Mouse (Mus musculus): Measurements from ENCODE around the gene Gfra4. TPM values are rescaled to one million over a fixed set of nuclear protein-coding genes. Genes with fewer than 3 reads are reported as not detected.
"Not testable (repeated sequence)": the region's sequence is repeated elsewhere in the genome, so short reads cannot be mapped to it uniquely, and the experiment has no call there.

Gfra4 gene
- polyA plus RNA-seq, 3 experiments from 2014 or later: 0.38 TPM; not detected in 2

GRCm38 (mm10) chr2:131046025-131046424 lies 3.1 kb upstream of the Gfra4 start:
- ATAC-seq: no peak

GRCm38 (mm10) chr2:131044989-131045720 lies 2.3 kb upstream of the Gfra4 start:
- ATAC-seq: no peak

GRCm38 (mm10) chr2:131044354-131044852 lies 1.5 kb upstream of the Gfra4 start:
- ATAC-seq: no peak

DNA sequence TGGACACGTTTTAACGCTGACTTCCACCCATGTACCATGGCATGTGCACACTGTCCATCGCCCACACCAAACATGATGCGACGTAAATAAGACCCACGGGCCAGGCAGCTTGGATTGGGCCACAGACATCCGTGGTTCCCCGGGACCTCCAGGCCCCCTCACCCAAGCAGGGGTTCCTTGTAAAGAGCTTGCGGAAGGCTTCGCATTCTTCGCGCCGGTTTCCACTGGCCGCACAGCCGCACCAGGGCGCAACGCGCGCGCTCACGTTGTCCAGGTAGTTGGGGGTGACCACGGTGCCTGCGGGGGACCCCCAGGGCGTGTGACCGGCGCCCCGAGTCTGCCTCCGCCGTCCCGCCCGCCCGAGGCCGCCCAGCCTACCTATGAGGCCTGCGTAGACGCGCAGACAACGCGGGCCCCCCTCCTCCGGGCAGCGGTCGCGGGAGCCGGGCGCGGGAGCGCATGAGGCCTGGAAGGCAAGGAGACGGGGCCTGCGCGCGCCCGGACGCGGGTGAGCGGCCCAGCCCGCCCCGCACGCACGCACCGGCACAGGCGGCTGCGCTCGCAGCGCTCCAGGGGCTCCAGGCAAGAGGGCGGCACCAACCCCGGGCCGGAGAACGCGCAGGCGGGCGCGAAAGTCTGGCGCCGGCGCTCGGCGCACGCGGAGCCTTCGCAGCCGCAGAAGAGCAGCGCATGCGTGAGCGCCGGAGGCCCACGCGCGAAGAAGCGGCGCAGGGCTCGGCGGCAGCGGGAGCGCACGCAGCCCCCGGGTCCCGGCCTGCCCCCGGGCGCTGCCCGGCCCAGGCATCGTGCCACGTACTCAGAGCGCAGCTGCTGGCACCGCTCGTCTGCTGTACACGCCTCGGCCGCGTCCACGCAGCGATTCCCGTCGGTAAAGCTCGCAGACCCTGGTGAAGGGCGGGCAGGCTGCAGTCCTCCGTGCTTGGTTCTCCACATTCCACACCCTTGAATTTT lies 1.7 kb downstream of the Gfra4 start:
- ATAC-seq: no peak

GRCm38 (mm10) chr2:131038675-131039074 lies 4.2 kb downstream of the Gfra4 start:
- no peak for ATAC-seq

DNA sequence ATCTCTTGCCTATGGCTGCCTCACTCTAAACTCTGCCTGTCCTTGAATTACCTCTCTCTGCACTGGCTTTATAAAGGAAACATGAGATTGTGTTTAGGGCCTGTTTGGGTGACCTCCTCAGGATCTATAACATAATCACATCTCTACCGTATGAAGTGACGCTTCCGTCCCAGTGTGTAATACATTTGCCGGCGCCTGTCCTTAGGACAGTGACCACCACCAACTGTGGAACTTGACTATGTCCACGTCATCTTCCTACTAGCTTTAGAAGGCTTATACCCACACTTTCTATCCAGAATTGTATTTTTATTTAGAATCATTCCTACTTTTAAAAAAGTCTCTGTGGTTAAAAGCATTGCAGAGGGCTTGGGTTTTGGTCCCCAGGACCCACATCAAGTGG lies 4.7 kb downstream of the Gfra4 start:
- ATAC-seq: no peak

DNA sequence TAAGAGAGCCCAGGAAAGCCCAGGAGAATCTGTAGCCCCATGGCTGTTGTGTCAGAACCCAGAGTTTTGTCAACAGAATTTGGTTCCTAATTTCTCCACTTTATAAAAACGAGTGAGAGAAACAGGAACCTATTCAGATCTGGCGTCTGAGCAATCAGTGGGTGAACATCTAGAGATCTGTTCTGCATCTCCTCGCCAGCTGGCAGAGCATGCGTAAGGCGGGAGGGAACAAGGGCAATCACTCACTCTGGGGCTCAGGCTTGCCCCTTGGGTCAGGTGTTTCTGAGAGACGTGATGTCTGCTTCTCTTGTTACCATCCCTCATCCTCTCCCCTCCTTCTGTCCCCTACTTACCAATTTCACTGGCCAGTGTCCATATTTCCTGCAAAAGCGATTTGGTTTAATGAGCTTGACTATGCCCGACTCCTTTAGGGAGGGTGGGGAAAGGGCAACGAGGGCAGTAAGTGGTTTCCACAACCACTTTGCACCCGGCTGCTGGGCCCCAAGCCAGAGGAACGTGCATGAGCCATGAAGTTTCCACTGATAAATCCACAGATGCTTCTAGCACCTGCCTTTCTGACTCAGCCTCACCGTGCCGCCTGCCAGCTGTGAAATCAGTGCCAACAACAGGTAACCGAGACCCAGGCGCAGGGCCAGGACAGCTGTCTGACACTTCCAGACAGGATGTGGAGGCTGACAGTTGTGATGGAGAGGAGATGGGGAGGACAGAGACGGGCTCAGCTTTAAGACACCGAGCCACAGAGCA lies 5.5 kb downstream of the Gfra4 start:
- ATAC-seq: no peak

- no peak for ATAC-seq
Measured at GRCm38 (mm10) chr2:131036757-131037156, 6.1 kb downstream of the Gfra4 start.

GRCm38 (mm10) chr2:131036343-131036742 lies 6.5 kb downstream of the Gfra4 start:
- ATAC-seq: no peak

GRCm38 (mm10) chr2:131031406-131031805 lies 11.5 kb downstream of the Gfra4 start:
- ATAC-seq: not testable (repeated sequence)

DNA sequence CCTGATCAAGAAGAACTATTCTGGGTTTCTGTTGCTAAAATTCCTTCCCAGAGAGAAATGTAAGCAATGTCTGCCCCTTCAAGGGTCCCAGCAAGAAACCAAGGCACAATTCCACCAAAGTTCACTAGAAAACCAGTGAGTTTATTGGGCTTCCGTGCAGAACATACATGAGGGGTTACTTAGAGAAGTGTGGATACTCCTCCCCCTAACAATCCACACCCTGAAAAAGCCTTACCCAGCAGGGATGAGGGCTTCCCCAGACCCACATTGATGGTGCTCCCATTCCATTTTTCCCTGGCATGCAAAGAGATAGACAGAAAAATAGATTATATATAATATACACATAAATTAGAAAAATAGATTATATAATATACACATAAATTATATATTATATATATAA lies 11.9 kb downstream of the Gfra4 start:
- no peak for ATAC-seq

GRCm38 (mm10) chr2:131030561-131030960 lies 12.3 kb downstream of the Gfra4 start:
- no peak for ATAC-seq

- no peak for ATAC-seq
Measured at GRCm38 (mm10) chr2:131029065-131029935, 13.6 kb downstream of the Gfra4 start.

- no peak for ATAC-seq
Measured at GRCm38 (mm10) chr2:131026941-131027340, 15.9 kb downstream of the Gfra4 start.

- no peak for ATAC-seq
Measured at GRCm38 (mm10) chr2:131025230-131025629, 17.7 kb downstream of the Gfra4 start.

DNA sequence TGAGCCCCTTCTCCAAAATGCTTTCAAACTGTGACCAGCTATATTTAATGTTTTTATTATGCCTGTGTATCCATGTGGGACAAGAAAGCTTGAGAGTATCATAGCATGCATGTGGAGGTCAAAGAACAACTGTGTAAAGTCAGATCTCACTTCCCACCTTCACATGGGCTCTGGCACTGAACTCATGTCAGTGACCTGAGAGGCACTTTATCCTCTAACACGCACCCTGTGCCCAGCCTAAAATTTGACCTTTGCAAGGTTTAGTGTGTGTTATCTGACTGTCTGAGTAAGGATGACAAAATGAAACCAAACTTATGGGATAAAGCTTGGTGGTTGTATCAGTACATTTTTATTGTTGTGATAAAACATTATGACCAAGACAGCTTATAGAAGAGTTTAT lies 32.3 kb downstream of the Gfra4 start:
- ATAC-seq: no peak

- ATAC-seq: no peak
Measured at GRCm38 (mm10) chr2:131009123-131009522, 33.8 kb downstream of the Gfra4 start.

GRCm38 (mm10) chr2:130992818-130993217 lies 50.1 kb downstream of the Gfra4 start:
- no peak for ATAC-seq

Data from inflammation-experienced regulatory T-cells, adult 6 months (primary cell).